Mouse (Mus musculus) midbrain, embryonic 14.5 days (tissue): ENCODE results near the gene Ptprcap. TPM values are rescaled to one million over a fixed set of nuclear protein-coding genes. Genes with fewer than 3 reads are reported as not detected.
A peak's percentile ranks its signal among the peaks of the same experiment; 100 is the strongest.
"Not testable (repeated sequence)": the region's sequence is repeated elsewhere in the genome, so short reads cannot be mapped to it uniquely, and the experiment has no call there.

ENCODE experiments used
- ATAC-seq: fragments of 200-750 bp; cut with Nextera tagmentation; 2 replicates; pipeline ENCODE4 v1.8.0; 2017; ENCODE audit warnings: moderate number of reproducible peaks, moderate library complexity; ENCODE audit not compliant: low FRiP score, low TSS enrichment
- DNase-seq: peaks from one replicate; pipeline ENCODE4 v3.0.0-alpha.2; 2015
- H3K27ac ChIP-seq: fragments of 300-500 bp; sonication (generic); replicated peaks from 2 replicates; pipeline ENCODE4 v1.5.1; 2014; ENCODE audit warnings: mild to moderate bottlenecking, low read depth, low read length, moderate library complexity
- H3K27me3 ChIP-seq: fragments of 300-500 bp; sonication (generic); 2 replicates; pipeline ENCODE4 v1.6.1; 2014; ENCODE audit warnings: low read length, control low read depth, mixed read lengths; ENCODE audit not compliant: control insufficient read depth, insufficient read depth
- H3K36me3 ChIP-seq: fragments of 300-500 bp; sonication (generic); 2 replicates; pipeline ENCODE4 v1.6.1; 2014; ENCODE audit warnings: low read length, control low read depth; ENCODE audit not compliant: control insufficient read depth, insufficient read depth
- H3K4me1 ChIP-seq: fragments of 300-500 bp; sonication (generic); 2 replicates; pipeline ENCODE4 v1.6.1; 2014; ENCODE audit warnings: mild to moderate bottlenecking, antibody characterized with exemption, low read length, control low read depth; ENCODE audit not compliant: control insufficient read depth, insufficient read depth
- H3K4me2 ChIP-seq: fragments of 300-500 bp; sonication (generic); 2 replicates; pipeline ENCODE4 v1.6.1; 2014; ENCODE audit warnings: mild to moderate bottlenecking, low read length, moderate library complexity
- H3K4me3 ChIP-seq: fragments of 300-500 bp; sonication (generic); replicated peaks from 2 replicates; pipeline ENCODE4 v1.5.1; 2014; ENCODE audit warnings: low read depth, low read length
- H3K9ac ChIP-seq: fragments of 300-500 bp; sonication (generic); replicated peaks from 2 replicates; pipeline ENCODE4 v1.6.1; 2014; ENCODE audit warnings: mild to moderate bottlenecking, low read length, moderate library complexity
- H3K9me3 ChIP-seq: fragments of 300-500 bp; sonication (generic); 2 replicates; pipeline ENCODE4 v1.6.1; 2016; ENCODE audit warnings: low read length, control low read depth, mixed read lengths; ENCODE audit not compliant: control insufficient read depth
- WGBS: fragments of 180-500 bp; shearing (Covaris S2); extraction: QIAGEN DNeasy Blood & Tissue Kit; methylation state at CpG from one replicate; pipeline ENCODE4 v1.1.7; 2014; 5-methylcytosine and 5-hydroxymethylcytosine counted together
- polyA plus RNA-seq: library from polyadenylated mRNA; unstranded; fragments of >200 nt; fragmentation: Nextera tagmentation; extraction: Ambion mirVana; gene quantifications from 2 replicates; pipeline ENCODE4 v1.2.1, GENCODE M21; 2014

Gene Ptprcap
- polyA plus RNA-seq, 1 experiment from 2014 or later, result 0.64 TPM

DNA sequence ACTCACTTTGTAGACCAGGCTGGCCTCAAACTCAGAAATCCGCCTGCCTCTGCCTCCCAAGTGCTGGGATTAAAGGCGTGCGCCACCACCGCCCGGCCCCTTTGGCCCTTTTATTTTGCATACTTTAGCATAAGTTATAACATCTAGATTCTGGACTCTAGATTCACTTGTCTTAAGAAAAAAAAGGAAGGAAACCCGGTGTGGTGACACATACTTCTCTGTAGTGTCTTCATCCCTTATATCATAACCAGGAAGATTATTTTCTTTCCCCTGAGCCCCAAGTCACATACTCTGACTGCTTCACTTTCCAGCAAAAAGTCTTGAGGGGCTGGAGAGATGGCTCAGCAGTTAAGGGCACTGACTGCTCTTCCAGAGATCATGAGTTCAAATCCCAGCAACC is 31.5 kb upstream of the Ptprcap start:
- 66% methylated on average over 6 of the region's 6 CpGs for WGBS
- not testable (repeated sequence) for H3K27me3 ChIP-seq, H3K9me3 ChIP-seq, DNase-seq, H3K4me3 ChIP-seq, H3K36me3 ChIP-seq, H3K9ac ChIP-seq, ATAC-seq
- Histone ChIP-seq H3K27ac (peak overlapping the region; percentile 90; the same call in 1 of the 2 replicates), H3K4me2 (peak overlapping the region; percentile 53), H3K4me1 (peaks cover 13% of the 10 kb centered on the region)

DNA sequence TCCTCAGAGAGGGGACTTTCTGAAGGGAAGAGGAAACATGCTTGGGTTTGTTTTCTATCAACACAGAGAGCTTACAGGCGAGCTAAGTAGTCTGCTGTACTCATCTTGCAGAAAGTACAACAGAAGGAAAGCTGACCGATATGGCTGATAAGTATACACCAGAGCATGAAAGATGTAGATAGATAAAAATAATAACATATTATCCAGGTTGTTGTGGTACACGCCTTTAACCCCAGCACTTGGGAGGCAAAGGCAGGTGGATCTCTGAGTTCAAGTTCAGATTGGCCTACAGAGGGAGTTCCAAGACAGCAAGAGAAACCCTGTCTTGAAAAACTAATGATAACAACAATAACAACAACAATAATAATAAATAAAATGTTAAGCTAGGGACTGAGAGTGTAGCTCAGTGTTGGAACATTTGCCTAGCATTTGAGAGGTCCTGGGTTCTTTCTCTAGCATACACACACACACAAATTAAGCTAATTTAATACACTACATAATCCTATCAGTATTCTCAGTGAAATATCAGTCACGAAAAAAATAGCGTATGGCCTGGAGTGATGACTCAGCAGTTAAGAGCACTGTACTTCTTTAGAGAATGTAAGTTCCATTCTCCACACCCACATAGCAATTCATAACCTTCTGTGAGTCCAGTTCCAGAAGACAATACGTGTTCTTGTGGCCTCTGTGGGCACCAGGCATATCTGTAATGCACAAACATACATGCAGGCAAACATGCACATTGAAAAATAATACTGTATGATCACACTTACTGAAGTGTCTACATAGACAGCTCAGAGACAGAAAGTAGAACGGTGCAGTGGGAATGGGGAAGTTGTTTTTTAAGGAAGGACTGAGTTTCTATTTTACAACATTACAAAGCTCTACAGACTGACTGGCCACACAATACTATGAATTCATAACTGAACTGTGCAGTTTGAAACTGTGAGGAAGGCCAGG is 30.7 kb upstream of the Ptprcap start:
- ATAC-seq, result no peak
- DNase-seq, result no peak
- no peaks in the 10 kb centered on the region for H3K9me3 ChIP-seq
- H3K9ac ChIP-seq, result no peak overlapping the region
- 80% methylated on average over 7 of the region's 7 CpGs for WGBS
- H3K4me1 ChIP-seq, result peaks cover 17% of the 10 kb centered on the region
- no peak overlapping the region for H3K27ac ChIP-seq
- no peak overlapping the region for H3K4me2 ChIP-seq
- peaks cover 8% of the 10 kb centered on the region for H3K36me3 ChIP-seq
- H3K27me3 ChIP-seq, result no peaks in the 10 kb centered on the region
- H3K4me3 ChIP-seq, result no peak overlapping the region

DNA sequence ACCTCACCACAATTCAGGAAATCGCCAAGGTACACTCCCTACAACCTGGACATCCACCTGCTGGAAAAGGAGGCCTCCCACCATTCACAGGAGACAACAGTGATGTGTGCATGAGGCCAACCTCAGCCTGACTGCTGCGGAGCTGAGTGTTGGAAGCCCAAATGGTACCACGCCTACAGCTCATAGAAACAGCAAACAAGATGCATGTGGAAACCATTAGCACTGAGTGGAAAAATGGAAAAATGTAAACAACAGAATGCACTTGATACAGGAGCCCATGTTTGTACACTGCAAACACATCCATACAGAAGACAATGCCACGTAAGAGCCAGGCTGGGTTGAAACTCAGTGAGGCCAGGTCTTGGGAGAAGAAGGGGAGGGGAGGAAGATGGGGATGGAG is 29.0 kb upstream of the Ptprcap start:
- no peaks in the 10 kb centered on the region for H3K9me3 ChIP-seq
- H3K4me2 ChIP-seq, result no peak overlapping the region
- no peak for DNase-seq
- no peak overlapping the region for H3K9ac ChIP-seq
- H3K36me3 ChIP-seq, result peaks cover 17% of the 10 kb centered on the region
- no peak overlapping the region; the same call in 1 of the 2 replicates for H3K27ac ChIP-seq
- peaks cover 17% of the 10 kb centered on the region for H3K4me1 ChIP-seq
- ATAC-seq, result no peak
- H3K4me3 ChIP-seq, result no peak overlapping the region
- H3K27me3 ChIP-seq, result no peaks in the 10 kb centered on the region
- WGBS, result 83% methylated on average over 4 of the region's 4 CpGs

DNA sequence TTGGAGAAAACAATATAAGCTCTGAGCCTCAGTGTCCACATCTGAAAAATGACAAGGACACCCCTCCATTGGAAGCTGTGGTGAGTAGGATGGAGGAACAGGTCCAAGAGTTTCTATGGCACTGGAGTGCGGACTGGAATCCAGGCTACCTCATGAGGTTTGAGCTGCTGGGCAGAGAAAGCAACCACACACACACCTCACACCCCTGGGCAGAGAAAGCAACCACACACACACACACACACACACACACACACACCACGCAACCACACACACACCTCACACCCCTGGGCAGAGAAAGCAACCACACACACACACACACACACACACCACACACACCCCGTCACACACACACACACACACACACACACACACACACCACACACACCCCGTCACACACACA is 28.1 kb upstream of the Ptprcap start:
- WGBS, result 7% methylated on average over 4 of the region's 4 CpGs
- Histone ChIP-seq H3K27ac (peak overlapping the region; percentile 71), H3K4me1 (peaks cover 14% of the 10 kb centered on the region), H3K36me3 (peaks cover 23% of the 10 kb centered on the region), H3K4me2 (peak overlapping the region; percentile 41), H3K9ac (peak overlapping the region; percentile 83; the same call in 1 of the 2 replicates), H3K4me3 (peak overlapping the region; percentile 83)
- not testable (repeated sequence) for ATAC-seq, H3K9me3 ChIP-seq, H3K27me3 ChIP-seq
- DNase-seq, result peak; percentile 53

DNA sequence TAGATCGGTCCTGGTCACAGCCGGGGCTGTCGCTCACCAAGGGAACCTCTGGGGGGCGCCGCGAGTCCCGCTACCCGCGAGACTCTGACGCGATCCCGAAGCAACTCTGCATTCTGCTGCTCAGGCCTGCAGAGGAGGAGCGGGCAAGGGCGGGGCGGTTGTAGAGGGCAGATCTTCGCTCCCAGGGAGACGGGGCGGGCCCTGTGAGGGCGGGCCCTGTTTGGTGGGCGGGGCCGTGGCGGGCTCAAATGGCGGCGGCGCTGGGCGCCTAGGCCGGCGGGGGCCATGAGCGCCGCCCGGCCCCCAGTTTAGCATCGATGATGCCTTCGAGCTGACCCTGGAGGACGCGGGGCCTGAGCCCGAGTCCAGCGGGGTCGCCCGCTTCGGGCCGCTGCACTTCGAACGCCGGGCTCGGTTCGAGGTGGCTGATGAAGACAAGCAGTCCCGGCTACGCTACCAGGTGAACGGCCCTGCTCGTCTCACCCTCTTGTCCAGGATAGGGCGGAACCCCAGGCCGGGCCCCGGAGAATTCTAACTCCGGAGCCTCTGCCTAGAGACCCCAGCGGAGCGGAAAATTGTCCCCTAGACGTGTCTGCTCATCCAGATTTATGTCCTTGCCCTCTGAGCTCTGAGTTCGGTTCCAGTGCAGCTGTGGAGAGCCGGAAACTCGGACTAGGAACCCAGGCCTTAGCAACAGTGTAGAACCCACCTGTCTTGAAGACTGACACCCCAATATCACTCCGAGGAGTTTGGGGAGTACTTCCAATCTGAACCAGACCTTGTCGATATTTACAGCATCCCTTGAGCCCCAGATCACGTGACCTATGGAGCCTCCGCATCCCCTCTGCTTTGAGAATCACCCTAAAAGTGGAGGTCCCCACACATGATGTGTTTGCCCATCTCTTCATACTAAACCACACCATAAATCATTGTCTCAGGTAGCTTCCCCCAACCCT is 27.4 kb upstream of the Ptprcap start, which contains the start of gene Aip:
TSS of gene Aip (minus strand) at position 118 of the 956 bp plus-strand sequence.
- Histone ChIP-seq H3K4me3 (peak within 1 kb of the TSS; percentile 83), H3K27ac (peak within 1 kb of the TSS; percentile 71), H3K4me2 (peak within 1 kb of the TSS; percentile 83), H3K9me3 (no peaks in the 10 kb centered on the region), H3K27me3 (no peaks in the 10 kb centered on the region), H3K4me1 (peaks cover 9% of the 10 kb centered on the region), H3K36me3 (peaks cover 28% of the 10 kb centered on the region), H3K9ac (peak within 1 kb of the TSS; percentile 83)
- peak; percentile 93 for ATAC-seq
- WGBS, result under 1% methylated on average over 63 of the region's 64 CpGs
- peak; percentile 98 for DNase-seq

DNA sequence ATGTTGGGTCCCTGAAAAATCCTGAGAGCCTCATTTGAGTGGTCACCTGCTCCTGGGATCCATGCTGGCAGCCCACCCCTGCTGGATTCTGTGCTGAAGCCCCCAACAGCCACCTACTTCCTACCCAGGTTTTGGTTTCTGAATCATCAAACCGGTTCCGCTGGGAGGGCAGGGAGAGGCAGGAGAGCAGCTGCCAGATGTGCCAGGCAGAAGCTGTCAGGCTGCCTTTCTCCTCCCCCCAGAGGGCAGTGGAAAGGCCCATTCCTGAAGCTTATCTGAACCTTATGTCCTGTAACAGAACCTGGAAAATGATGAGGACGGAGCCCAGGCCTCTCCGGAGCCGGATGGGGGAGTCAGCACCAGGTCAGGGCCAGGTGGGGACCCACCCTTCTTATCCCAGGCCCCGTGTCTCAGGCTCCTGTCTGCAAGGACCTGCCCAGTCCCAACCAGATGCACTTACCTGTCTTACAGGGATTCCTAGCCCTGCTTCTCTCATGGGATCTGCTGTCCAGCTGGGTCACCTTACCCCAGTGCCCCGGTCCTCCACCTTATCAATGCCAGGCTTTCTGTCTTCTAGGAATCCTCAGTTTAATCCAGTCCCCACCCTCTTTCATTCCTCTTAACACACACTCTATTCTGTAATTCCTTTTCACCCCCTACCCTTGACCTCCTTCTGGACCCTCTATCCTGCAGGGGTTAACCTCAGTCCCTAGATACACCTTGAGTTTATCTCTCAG is 26.5 kb upstream of the Ptprcap start:
- ATAC-seq (no peak), DNase-seq (no peak)
- H3K27me3 ChIP-seq, result no peaks in the 10 kb centered on the region
- H3K27ac ChIP-seq, result no peak overlapping the region
- WGBS, result 70% methylated on average over 7 of the region's 7 CpGs
- H3K4me2 ChIP-seq, result peak overlapping the region; percentile 83
- peak overlapping the region; percentile 83 for H3K4me3 ChIP-seq
- peaks cover 36% of the 10 kb centered on the region for H3K36me3 ChIP-seq
- peak overlapping the region; percentile 83 for H3K9ac ChIP-seq
- H3K9me3 ChIP-seq, result no peaks in the 10 kb centered on the region
- H3K4me1 ChIP-seq, result peaks cover 9% of the 10 kb centered on the region

DNA sequence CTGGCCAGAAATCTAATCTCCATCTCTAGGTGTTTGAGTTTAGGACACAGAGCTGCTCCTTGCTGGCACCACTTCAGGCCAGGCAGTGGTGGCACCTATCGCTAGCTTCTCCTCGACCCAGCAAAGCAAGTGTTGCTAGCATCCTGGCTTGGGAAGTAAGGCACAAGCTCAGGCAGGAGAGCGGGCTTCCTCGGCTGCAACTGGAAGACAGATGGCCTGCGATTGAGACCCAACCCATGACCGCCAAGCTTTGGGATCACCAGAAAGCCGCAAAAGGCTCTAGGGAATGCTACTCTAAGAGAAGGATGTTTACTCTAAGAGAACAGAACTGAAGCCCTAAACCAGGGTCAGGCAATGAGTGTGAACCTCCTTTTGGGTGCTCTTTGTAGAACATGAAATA is 23.9 kb upstream of the Ptprcap start:
- Histone ChIP-seq H3K4me2 (no peak overlapping the region), H3K9me3 (no peaks in the 10 kb centered on the region), H3K27ac (no peak overlapping the region), H3K27me3 (no peaks in the 10 kb centered on the region), H3K36me3 (peaks cover 52% of the 10 kb centered on the region), H3K4me1 (peaks cover 9% of the 10 kb centered on the region), H3K4me3 (no peak overlapping the region), H3K9ac (no peak overlapping the region)
- DNase-seq (no peak), ATAC-seq (no peak)
- 95% methylated on average over 7 of the region's 7 CpGs for WGBS

GRCm38 (mm10) chr19:4130106-4130505 is 23.3 kb upstream of the Ptprcap start:
- WGBS, result 89% methylated on average over 4 of the region's 4 CpGs
- peaks cover 9% of the 10 kb centered on the region for H3K4me1 ChIP-seq
- H3K9me3 ChIP-seq, result no peaks in the 10 kb centered on the region
- H3K27ac ChIP-seq, result no peak overlapping the region
- no peaks in the 10 kb centered on the region for H3K27me3 ChIP-seq
- ATAC-seq, result no peak
- no peak for DNase-seq
- no peak overlapping the region for H3K4me2 ChIP-seq
- H3K4me3 ChIP-seq, result no peak overlapping the region
- H3K9ac ChIP-seq, result no peak overlapping the region
- H3K36me3 ChIP-seq, result peaks cover 52% of the 10 kb centered on the region
